Mouse (Mus musculus) thymus, postnatal 0 days (tissue): ENCODE data around the gene Oog1. TPM values are rescaled to one million over a fixed set of nuclear protein-coding genes. Genes with fewer than 3 reads are reported as not detected.
"Not testable (repeated sequence)": the region's sequence is repeated elsewhere in the genome, so short reads cannot be mapped to it uniquely, and the experiment has no call there.

ENCODE experiments used
- DNase-seq: peaks from one replicate; pipeline ENCODE4 v3.0.0-alpha.2; 2015; ENCODE audit warnings: low spot score
- polyA plus RNA-seq: library from polyadenylated mRNA; unstranded; fragments of >200 nt; fragmentation: Nextera tagmentation; extraction: Ambion mirVana; gene quantifications from 2 replicates; pipeline ENCODE4 v1.2.1, GENCODE M21; 2015

Oog1 gene
- not detected in 2 replicates for polyA plus RNA-seq

DNA sequence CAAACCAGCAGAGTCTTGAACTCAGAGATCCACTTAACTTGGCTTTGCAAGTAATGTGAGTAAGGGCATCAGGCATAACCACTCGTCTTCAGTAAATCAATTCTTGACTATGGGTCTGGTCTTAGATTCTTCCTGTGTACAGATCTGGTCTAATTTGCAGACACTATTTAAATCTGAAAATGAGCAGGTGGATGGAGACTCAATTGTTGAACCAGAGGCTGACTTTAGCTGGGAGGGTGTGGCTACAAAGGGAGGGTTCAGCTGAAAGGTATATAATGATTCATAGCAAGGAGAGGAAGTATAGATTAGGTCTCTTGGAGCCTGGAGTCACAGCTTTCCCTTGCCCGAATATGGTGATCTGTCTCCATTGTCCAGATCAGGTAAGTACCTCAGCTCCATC is at the start of gene Oog1:
TSS of gene Oog1 (plus strand) at position 301 of the 400 bp plus-strand sequence.
- DNase-seq, result not testable (repeated sequence)

DNA sequence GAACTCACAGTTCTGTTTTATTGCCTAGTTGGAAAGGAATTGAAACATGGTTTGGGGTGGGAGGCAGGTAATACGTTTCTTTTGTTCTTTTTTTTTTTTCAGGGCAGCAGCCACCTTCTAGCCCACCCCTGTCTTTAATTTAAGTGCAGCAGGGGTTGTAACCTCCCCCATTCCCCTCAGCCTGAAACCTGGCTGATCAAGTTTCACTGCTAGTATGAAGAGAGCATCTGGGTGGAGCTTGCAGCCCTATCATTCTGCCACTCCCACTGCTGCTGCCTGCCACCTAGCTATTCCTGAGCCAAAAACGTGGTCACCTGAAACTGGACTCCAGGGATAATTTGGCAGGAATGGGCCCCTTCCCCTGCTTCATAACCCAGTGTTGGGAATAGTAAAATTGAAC is 1.1 kb upstream of the Oog1 start:
- DNase-seq, result not testable (repeated sequence)

DNA sequence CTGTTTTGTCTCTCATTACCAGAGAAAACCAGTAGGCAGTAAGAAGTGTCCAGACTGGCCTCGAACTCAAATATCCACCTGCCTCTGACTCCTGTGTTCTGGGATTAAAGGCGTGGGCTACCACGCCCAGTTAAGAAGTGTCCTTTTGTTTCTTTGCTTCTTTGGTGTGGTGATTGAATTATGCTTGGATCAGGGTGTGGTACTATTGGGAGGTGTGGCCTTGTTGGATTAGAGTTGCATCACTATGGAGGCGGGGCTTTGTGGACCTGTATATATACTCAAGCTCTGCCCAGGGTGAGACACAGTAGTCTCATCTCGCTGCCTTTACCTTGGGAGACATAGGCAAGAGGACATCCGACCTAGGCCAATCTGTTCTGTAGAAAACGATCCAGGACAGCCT is 16.1 kb downstream of the Oog1 start, which contains the start of gene Gm4027:
TSS of gene Gm4027 (plus strand) at position 301 of the 400 bp plus-strand sequence.
- not testable (repeated sequence) for DNase-seq

- not testable (repeated sequence) for DNase-seq
These were observed 42.0 kb downstream of the Oog1 start, which contains the start of gene Gm16381 for GRCm38 (mm10) chr12:87644520-87644919. Gene Gm16381 (minus strand): TSS chr12:87644620.

DNA sequence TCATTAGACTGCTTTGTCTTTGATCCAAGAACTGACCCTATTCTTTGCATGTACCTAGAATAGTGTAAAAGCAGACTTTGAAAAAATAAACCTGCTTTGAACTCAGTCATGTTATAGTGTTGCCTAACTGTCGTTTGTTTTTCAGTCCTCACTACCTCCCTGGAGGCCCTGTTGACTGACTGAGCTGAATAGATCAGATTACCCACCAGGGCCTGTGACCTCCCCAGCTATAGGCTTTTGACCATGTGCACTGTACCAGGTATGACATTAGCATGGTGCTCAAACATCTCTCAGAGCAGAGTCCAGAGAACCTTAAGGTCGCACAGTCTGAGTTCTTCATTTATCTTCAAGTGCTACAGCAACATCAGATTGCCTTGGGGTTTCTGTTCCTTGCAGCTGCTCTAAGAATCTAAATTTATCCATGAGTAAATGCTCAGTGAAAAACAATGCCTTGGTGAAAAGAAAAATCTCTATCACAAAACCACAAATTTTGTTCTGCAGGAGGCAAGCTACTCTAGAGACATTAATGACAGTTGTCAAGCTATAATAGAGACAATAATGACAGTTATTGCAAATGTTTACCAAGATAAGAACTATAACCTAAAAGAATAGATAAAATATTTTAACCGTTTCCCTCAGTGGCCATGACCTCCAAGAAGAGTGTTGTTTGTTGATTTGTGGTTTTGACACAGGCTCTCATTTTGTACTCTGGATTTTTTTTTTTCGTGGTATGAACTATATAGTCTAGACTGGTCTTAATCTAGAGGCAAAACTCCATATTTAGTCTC is 50.6 kb downstream of the Oog1 start:
- DNase-seq, result not testable (repeated sequence)

Other genes with a start within 250 kb of the Oog1 start
- 76.9 and 83.3 TPM in 2 replicates for gene Sptlc2, start 214.3 kb upstream of the Oog1 start, polyA plus RNA-seq
- 278 and 300 TPM in 2 replicates for gene Slirp, start 158.8 kb upstream of the Oog1 start, polyA plus RNA-seq
- gene Alkbh1, start 158.7 kb upstream of the Oog1 start, polyA plus RNA-seq, result 29.8 and 46.3 TPM in 2 replicates
- 157 and 161 TPM in 2 replicates for gene Snw1, start 130.4 kb upstream of the Oog1 start, polyA plus RNA-seq
- not detected in 2 replicates for gene Gm5788, start 108.0 kb upstream of the Oog1 start, polyA plus RNA-seq
- gene Gm8300, start 88.4 kb upstream of the Oog1 start, polyA plus RNA-seq, result not detected in 2 replicates
- not detected in 2 replicates for gene Gm4027, start 16.2 kb downstream of the Oog1 start, polyA plus RNA-seq
- not detected in 2 replicates for gene Gm16381, start 41.9 kb downstream of the Oog1 start, polyA plus RNA-seq
- gene Gm21319, start 173.1 kb downstream of the Oog1 start, polyA plus RNA-seq, result not detected in 2 replicates
- gene Gm21936, start 192.8 kb downstream of the Oog1 start, polyA plus RNA-seq, result not detected in 2 replicates
- not detected in 2 replicates for gene BB287469, start 213.9 kb downstream of the Oog1 start, polyA plus RNA-seq
- not detected in 2 replicates for gene Gm2001, start 239.7 kb downstream of the Oog1 start, polyA plus RNA-seq